Mouse (Mus musculus): ENCODE measurements around the gene Rsph10b. TPM values are rescaled to one million over a fixed set of nuclear protein-coding genes. Genes with fewer than 3 reads are reported as not detected.

The Rsph10b gene
- polyA plus RNA-seq, 1 experiment: 4.4 TPM

DNA sequence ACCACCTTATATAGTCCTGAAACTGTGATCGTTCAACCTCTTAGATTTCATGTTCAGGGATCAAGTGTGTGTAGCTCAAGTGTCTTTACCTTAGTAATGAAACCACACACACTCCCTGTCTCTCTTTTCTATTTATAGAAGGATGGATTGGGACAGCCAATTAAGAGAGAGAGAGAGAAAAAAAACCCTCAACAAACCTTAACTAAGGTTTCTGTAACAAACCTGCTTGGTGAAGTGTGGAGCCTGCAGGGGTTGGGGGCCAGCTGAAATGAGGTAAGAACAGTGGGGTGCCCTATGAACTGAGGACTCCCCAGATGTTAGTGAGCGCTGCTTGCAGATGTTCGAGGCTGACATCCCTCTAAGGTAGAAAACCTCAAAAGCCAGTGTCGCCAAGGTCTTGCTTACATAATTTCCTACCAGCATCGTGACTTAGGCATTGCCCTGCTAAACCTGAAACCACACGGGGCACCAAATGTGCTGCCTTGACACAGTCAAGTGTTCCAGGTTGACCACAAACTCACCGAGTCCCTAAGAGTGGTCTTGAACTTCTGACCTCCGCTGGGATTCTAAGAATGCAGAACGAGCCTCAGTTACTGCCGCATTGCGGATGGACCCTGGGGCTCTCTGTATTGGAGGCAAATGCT is 93.9 kb downstream of the Rsph10b start, which contains the start of gene Ocm:
Gene Ocm (minus strand): TSS at position 51 of the 644 bp plus-strand sequence.
- Histone ChIP-seq H3K4me3 (ENCODE audit: low read depth, low read length) (no peak within 1 kb of the TSS), H3K27ac (ENCODE audit: insufficient read depth, low read length) (no peak within 1 kb of the TSS), H3K9ac (ENCODE audit: low read depth, poor library complexity, severe bottlenecking) (no peak within 1 kb of the TSS), H3K9me3 (replicated peaks; ENCODE audit: control insufficient read depth, insufficient read depth, low read length, poor library complexity, severe bottlenecking) (no peaks in the 10 kb centered on the region), H3K4me1 (ENCODE audit: control insufficient read depth, insufficient read depth, low read length) (no peaks in the 10 kb centered on the region), H3K27me3 (ENCODE audit: control insufficient read depth, insufficient read depth, low read length, poor library complexity, severe bottlenecking) (no peaks in the 10 kb centered on the region), H3K36me3 (ENCODE audit: control insufficient read depth, insufficient read depth, low read length, poor library complexity, severe bottlenecking) (no peaks in the 10 kb centered on the region)
- TF ChIP-seq EP300 (IDR thresholded peaks at IDR 0.05; ENCODE audit: insufficient read depth, low read depth, low read length) (no peak), POLR2A (IDR thresholded peaks at IDR 0.05; ENCODE audit: insufficient read depth, low read length) (no peak), CTCF (IDR thresholded peaks at IDR 0.05; ENCODE audit: low read depth, low read length) (no peak)

- H3K9ac ChIP-seq (ENCODE audit: low read depth, poor library complexity, severe bottlenecking): no peak overlapping the region
- H3K27me3 ChIP-seq (ENCODE audit: control insufficient read depth, insufficient read depth, low read length, poor library complexity, severe bottlenecking): no peaks in the 10 kb centered on the region
- no peak overlapping the region for H3K4me3 ChIP-seq (ENCODE audit: low read depth, low read length)
- no peak overlapping the region for H3K27ac ChIP-seq (ENCODE audit: insufficient read depth, low read length)
- no peaks in the 10 kb centered on the region for H3K36me3 ChIP-seq (ENCODE audit: control insufficient read depth, insufficient read depth, low read length, poor library complexity, severe bottlenecking)
- no peaks in the 10 kb centered on the region for H3K9me3 ChIP-seq (replicated peaks; ENCODE audit: control insufficient read depth, insufficient read depth, low read length, poor library complexity, severe bottlenecking)
- TF ChIP-seq CTCF (IDR thresholded peaks at IDR 0.05; ENCODE audit: low read depth, low read length) (no peak), POLR2A (IDR thresholded peaks at IDR 0.05; ENCODE audit: insufficient read depth, low read length) (no peak)
- H3K4me1 ChIP-seq (ENCODE audit: control insufficient read depth, insufficient read depth, low read length): no peaks in the 10 kb centered on the region
Measured at GRCm38 (mm10) chr5:144032491-144032890, 99.7 kb downstream of the Rsph10b start.

GRCm38 (mm10) chr5:144034567-144034966 is 101.7 kb downstream of the Rsph10b start:
- no peaks in the 10 kb centered on the region for H3K36me3 ChIP-seq (ENCODE audit: control insufficient read depth, insufficient read depth, low read length, poor library complexity, severe bottlenecking)
- no peaks in the 10 kb centered on the region for H3K27me3 ChIP-seq (ENCODE audit: control insufficient read depth, insufficient read depth, low read length, poor library complexity, severe bottlenecking)
- H3K27ac ChIP-seq (ENCODE audit: insufficient read depth, low read length): no peak overlapping the region
- TF ChIP-seq CTCF (IDR thresholded peaks at IDR 0.05; ENCODE audit: low read depth, low read length): no peak
- no peak for TF ChIP-seq POLR2A (IDR thresholded peaks at IDR 0.05; ENCODE audit: insufficient read depth, low read length)
- TF ChIP-seq EP300 (IDR thresholded peaks at IDR 0.05; ENCODE audit: insufficient read depth, low read depth, low read length): no peak
- H3K9me3 ChIP-seq (replicated peaks; ENCODE audit: control insufficient read depth, insufficient read depth, low read length, poor library complexity, severe bottlenecking): no peaks in the 10 kb centered on the region
- H3K4me3 ChIP-seq (ENCODE audit: low read depth, low read length): no peak overlapping the region
- no peaks in the 10 kb centered on the region for H3K4me1 ChIP-seq (ENCODE audit: control insufficient read depth, insufficient read depth, low read length)
- no peak overlapping the region for H3K9ac ChIP-seq (ENCODE audit: low read depth, poor library complexity, severe bottlenecking)

Other genes starting within 250 kb of the Rsph10b start
- 18.3 and 20.6 TPM in 2 replicates for gene Usp42, start 200.8 kb upstream of the Rsph10b start, polyA plus RNA-seq (2011; ENCODE audit: insufficient read depth, insufficient read length, low read depth, missing spikeins)
- 23.3 and 24.9 TPM in 2 replicates for gene Eif2ak1, start 115.2 kb upstream of the Rsph10b start, polyA plus RNA-seq (2011; ENCODE audit: insufficient read depth, insufficient read length, low read depth, missing spikeins)
- gene Ankrd61, start 35.4 kb upstream of the Rsph10b start, polyA plus RNA-seq (2011; ENCODE audit: insufficient read depth, insufficient read length, low read depth, missing spikeins): not detected in 2 replicates
- 130 and 134 TPM in 2 replicates for gene Aimp2, start 23.2 kb upstream of the Rsph10b start, polyA plus RNA-seq (2011; ENCODE audit: insufficient read depth, insufficient read length, low read depth, missing spikeins)
- 29.7 and 36.7 TPM in 2 replicates for gene Pms2, start 23.1 kb upstream of the Rsph10b start, polyA plus RNA-seq (2011; ENCODE audit: insufficient read depth, insufficient read length, low read depth, missing spikeins)
- 1.3 and 4.3 TPM in 2 replicates for gene Gm42421, start 4.9 kb upstream of the Rsph10b start, polyA plus RNA-seq (2011; ENCODE audit: insufficient read depth, insufficient read length, low read depth, missing spikeins)
- gene Ccz1, start 81.8 kb downstream of the Rsph10b start, polyA plus RNA-seq (2011; ENCODE audit: insufficient read depth, insufficient read length, low read depth, missing spikeins): 67.4 and 69.5 TPM in 2 replicates
- gene Ocm, start 93.6 kb downstream of the Rsph10b start, polyA plus RNA-seq (2011; ENCODE audit: insufficient read depth, insufficient read length, low read depth, missing spikeins): not detected in 2 replicates
- 46.2 and 47.1 TPM in 2 replicates for gene Lmtk2, start 167.4 kb downstream of the Rsph10b start, polyA plus RNA-seq (2011; ENCODE audit: insufficient read depth, insufficient read length, low read depth, missing spikeins)

All from ES-Bruce4 (cell line).